Mouse (Mus musculus): ENCODE data around the gene Fchsd2.

GRCm38 (mm10) chr7:101216724-101217123 lies 124.1 kb downstream of the Fchsd2 start:
- TF ChIP-seq CTCF (IDR thresholded peaks at IDR 0.05; ENCODE audit: insufficient read depth, low read length): no peak
- TF ChIP-seq POLR2A (IDR thresholded peaks at IDR 0.05; ENCODE audit: borderline replicate concordance, extremely low read depth, low read depth, low read length): no peak
